Mouse (Mus musculus) heart, embryonic 12.5 days (tissue): ENCODE measurements around the gene Sec61a2. TPM values are rescaled to one million over a fixed set of nuclear protein-coding genes. Genes with fewer than 3 reads are reported as not detected.

Experiments
- ATAC-seq: fragments of 200-750 bp; cut with Nextera tagmentation; 2 replicates; pipeline ENCODE4 v1.8.0; 2017; ENCODE audit warnings: moderate TSS enrichment, moderate library complexity; ENCODE audit not compliant: insufficient number of reproducible peaks, low FRiP score
- H3K27ac ChIP-seq: fragments of 300-500 bp; sonication (generic); 2 replicates; pipeline ENCODE4 v1.5.1; 2016; ENCODE audit warnings: mild to moderate bottlenecking, moderate library complexity; ENCODE audit not compliant: poor library complexity, severe bottlenecking
- H3K27me3 ChIP-seq: fragments of 300-500 bp; sonication (generic); replicated peaks from 2 replicates; pipeline ENCODE4 v1.6.1; 2016; ENCODE audit warnings: mild to moderate bottlenecking, moderate library complexity
- H3K36me3 ChIP-seq: fragments of 300-500 bp; sonication (generic); 2 replicates; pipeline ENCODE4 v1.6.1; 2016; ENCODE audit warnings: mild to moderate bottlenecking, moderate library complexity
- H3K4me1 ChIP-seq: fragments of 300-500 bp; sonication (generic); replicated peaks from 2 replicates; pipeline ENCODE4 v1.6.1; 2016; ENCODE audit warnings: mild to moderate bottlenecking
- H3K4me2 ChIP-seq: fragments of 300-500 bp; sonication (generic); 2 replicates; pipeline ENCODE4 v1.6.1; 2016; ENCODE audit warnings: mild to moderate bottlenecking, moderate library complexity
- H3K4me3 ChIP-seq: fragments of 300-500 bp; sonication (generic); 2 replicates; pipeline ENCODE4 v1.5.1; 2016; ENCODE audit warnings: mild to moderate bottlenecking
- H3K9ac ChIP-seq: fragments of 300-500 bp; sonication (generic); 2 replicates; pipeline ENCODE4 v1.6.1; 2016; ENCODE audit warnings: mild to moderate bottlenecking, moderate library complexity
- H3K9me3 ChIP-seq: fragments of 300-500 bp; sonication (generic); replicated peaks from 2 replicates; pipeline ENCODE4 v1.6.1; 2016; ENCODE audit warnings: mild to moderate bottlenecking, moderate library complexity
- WGBS: fragments of 180-500 bp; shearing (Covaris S2); methylation state at CpG from one replicate; pipeline ENCODE4 v1.1.7; 2016; 5-methylcytosine and 5-hydroxymethylcytosine counted together
- polyA plus RNA-seq: library from polyadenylated mRNA; unstranded; fragments of >200 nt; fragmentation: Nextera tagmentation; extraction: Ambion mirVana; gene quantifications from 2 replicates; pipeline ENCODE4 v1.2.1, GENCODE M21; 2016

The Sec61a2 gene
- polyA plus RNA-seq, 1 experiment from 2014 or later = 54.9 TPM

DNA sequence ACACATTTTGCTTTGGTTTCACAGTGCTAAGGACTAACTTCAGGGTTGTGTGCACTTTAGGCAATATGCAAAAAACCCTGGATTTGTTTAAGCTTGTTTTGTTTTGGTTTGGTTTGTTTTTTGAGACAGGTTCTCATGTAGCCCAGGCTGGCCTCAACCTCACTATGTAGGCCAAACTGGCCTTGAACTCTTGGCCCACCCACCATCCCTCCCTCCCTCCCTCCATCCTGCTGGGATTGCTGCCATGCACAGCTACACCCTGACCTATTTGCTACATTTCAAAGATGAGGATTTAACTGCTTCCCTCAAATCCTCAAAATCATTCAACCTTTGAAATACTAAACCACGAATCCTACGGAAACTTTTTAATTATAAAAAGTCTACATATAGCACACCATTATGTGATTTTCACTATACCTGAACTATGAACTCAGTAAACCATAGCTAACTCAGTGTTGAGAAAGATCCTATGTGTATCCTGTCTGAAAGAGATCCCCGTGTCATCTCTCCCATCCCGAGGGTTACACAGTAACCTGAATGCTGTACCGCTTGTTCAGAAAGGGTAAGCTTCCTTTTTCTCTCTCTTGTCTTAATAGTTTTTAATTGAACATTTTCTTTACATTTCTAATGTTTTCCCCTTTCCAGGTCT is 69.8 kb downstream of the Sec61a2 start:
- Histone ChIP-seq H3K27me3 (no peaks in the 10 kb centered on the region), H3K4me2 (no peak overlapping the region), H3K9me3 (no peaks in the 10 kb centered on the region), H3K4me3 (no peak overlapping the region), H3K9ac (no peak overlapping the region), H3K27ac (no peak overlapping the region), H3K36me3 (peaks cover 49% of the 10 kb centered on the region), H3K4me1 (no peaks in the 10 kb centered on the region)
- ATAC-seq = no peak
- 92% methylated on average over 5 of the region's 5 CpGs for WGBS

DNA sequence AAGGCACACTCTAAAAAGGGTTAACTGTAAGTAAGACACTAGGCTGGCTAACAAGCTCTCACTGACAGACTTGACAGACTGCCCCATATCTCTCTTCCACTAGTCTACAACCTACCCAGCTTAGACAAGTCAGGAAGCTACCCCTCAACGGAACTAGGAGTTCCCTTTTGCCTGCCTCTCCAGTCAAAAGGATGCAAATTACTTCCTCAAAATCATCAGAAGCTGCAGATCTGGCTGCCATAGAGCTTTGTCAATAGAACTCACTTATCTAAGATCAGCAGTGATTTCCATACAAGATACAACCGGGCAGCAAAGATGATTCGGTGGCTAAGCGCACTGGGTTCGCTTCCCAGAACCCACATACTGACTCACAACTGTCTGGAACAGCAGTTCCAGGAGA is 70.5 kb downstream of the Sec61a2 start:
- no peak for ATAC-seq
- peaks cover 51% of the 10 kb centered on the region for H3K36me3 ChIP-seq

GRCm38 (mm10) chr2:5824213-5824612 is 71.0 kb downstream of the Sec61a2 start:
- Histone ChIP-seq H3K4me2 (no peak overlapping the region), H3K9ac (no peak overlapping the region), H3K27me3 (no peaks in the 10 kb centered on the region), H3K27ac (no peak overlapping the region), H3K4me1 (no peaks in the 10 kb centered on the region), H3K4me3 (no peak overlapping the region), H3K9me3 (no peaks in the 10 kb centered on the region), H3K36me3 (peaks cover 56% of the 10 kb centered on the region)
- 37% methylated on average over 1 of the region's 1 CpGs for WGBS
- ATAC-seq = no peak

More for the DNA sequence above, 70.5 kb downstream of the Sec61a2 start:
- Histone ChIP-seq H3K9ac (no peak overlapping the region), H3K9me3 (no peaks in the 10 kb centered on the region), H3K4me2 (no peak overlapping the region), H3K27me3 (no peaks in the 10 kb centered on the region), H3K4me1 (no peaks in the 10 kb centered on the region), H3K27ac (no peak overlapping the region), H3K4me3 (no peak overlapping the region)
- WGBS = 83% methylated on average over 5 of the region's 5 CpGs

DNA sequence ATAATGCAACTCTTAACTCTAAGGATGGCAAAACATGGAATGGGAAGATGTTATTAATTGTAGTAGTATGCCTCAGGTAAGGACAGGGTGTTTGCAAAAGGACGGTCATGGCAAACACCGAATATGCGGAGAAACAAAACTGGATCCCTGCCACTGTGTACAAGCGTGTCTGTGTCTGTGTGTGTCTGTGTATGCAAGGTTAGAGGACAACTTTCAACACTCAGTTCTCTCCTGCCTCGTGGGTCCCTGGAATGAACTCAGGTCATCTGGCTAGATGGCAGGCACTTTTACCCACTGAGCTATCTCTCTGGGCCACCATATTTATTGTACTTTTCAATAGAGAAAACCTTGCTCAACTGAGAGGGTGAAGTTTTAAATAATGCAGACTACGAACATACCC is 72.8 kb downstream of the Sec61a2 start:
- Histone ChIP-seq H3K4me3 (no peak overlapping the region), H3K4me2 (no peak overlapping the region), H3K4me1 (no peaks in the 10 kb centered on the region), H3K9ac (no peak overlapping the region), H3K27ac (no peak overlapping the region), H3K27me3 (no peaks in the 10 kb centered on the region), H3K9me3 (no peaks in the 10 kb centered on the region), H3K36me3 (peaks cover 61% of the 10 kb centered on the region)
- 90% methylated on average over 6 of the region's 6 CpGs for WGBS
- ATAC-seq = no peak

- Histone ChIP-seq H3K4me2 (no peak overlapping the region), H3K4me3 (no peak overlapping the region), H3K27me3 (no peaks in the 10 kb centered on the region), H3K9ac (no peak overlapping the region), H3K36me3 (peaks cover 61% of the 10 kb centered on the region), H3K27ac (no peak overlapping the region), H3K9me3 (no peaks in the 10 kb centered on the region), H3K4me1 (no peaks in the 10 kb centered on the region)
- ATAC-seq = no peak
- WGBS = 78% methylated on average over 10 of the region's 10 CpGs
These were observed 74.0 kb downstream of the Sec61a2 start for GRCm38 (mm10) chr2:5821264-5821663.

Other genes with a start within 250 kb of the Sec61a2 start
- gene Camk1d, start 180.9 kb downstream of the Sec61a2 start, polyA plus RNA-seq = 2.2 and 3.1 TPM in 2 replicates
- gene Nudt5, start 50.4 kb downstream of the Sec61a2 start, polyA plus RNA-seq = 70.6 and 75.3 TPM in 2 replicates
- gene Cdc123, start 50.3 kb downstream of the Sec61a2 start, polyA plus RNA-seq = 205 and 207 TPM in 2 replicates
- 0.98 and 1.1 TPM in 2 replicates for gene Gm13199, start 32.5 kb downstream of the Sec61a2 start, polyA plus RNA-seq
- 2.0 and 2.1 TPM in 2 replicates for gene Dhtkd1, start 47.4 kb upstream of the Sec61a2 start, polyA plus RNA-seq
- 7.3 and 8.2 TPM in 2 replicates for gene Upf2, start 56.0 kb upstream of the Sec61a2 start, polyA plus RNA-seq
- gene Proser2, start 234.8 kb upstream of the Sec61a2 start, polyA plus RNA-seq = 13.4 and 13.6 TPM in 2 replicates